Mouse (Mus musculus) ES-E14 (cell line): ENCODE data around the gene Arhgap24. TPM values are rescaled to one million over a fixed set of nuclear protein-coding genes. Genes with fewer than 3 reads are reported as not detected.
"Not testable (repeated sequence)": the region's sequence is repeated elsewhere in the genome, so short reads cannot be mapped to it uniquely, and the experiment has no call there.

Experiments used
- DNase-seq: peaks from one replicate; pipeline ENCODE4 v3.0.0-alpha.2; 2013; ENCODE audit warnings: low read depth, low spot score
- H3K27ac ChIP-seq: 2 replicates; pipeline ENCODE4 v1.5.1; 2012; ENCODE audit warnings: low read depth, mild to moderate bottlenecking, low read length, moderate library complexity, mixed read lengths; ENCODE audit not compliant: poor library complexity, insufficient read depth, severe bottlenecking
- H3K36me3 ChIP-seq: 2 replicates; pipeline ENCODE4 v1.6.1; 2012; ENCODE audit warnings: mild to moderate bottlenecking, low read length, moderate library complexity, mixed read lengths; ENCODE audit not compliant: control insufficient read depth, poor library complexity, insufficient read depth, severe bottlenecking
- H3K4me1 ChIP-seq, 2 experiments: fragments of 150-350 bp in 1 of 2; sonication (generic) in 1 of 2; 2 replicates each; pipeline ENCODE4 v1.6.1; 2012; ENCODE audit warnings: low read length in 2 of 2, mild to moderate bottlenecking in 1 of 2, mixed read lengths in 1 of 2; ENCODE audit not compliant: control insufficient read depth in 2 of 2, insufficient read depth in 2 of 2, poor library complexity in 1 of 2
- H3K4me3 ChIP-seq, 2 experiments: fragments of 150-350 bp in 1 of 2; sonication (generic) in 1 of 2; 2 replicates each; pipeline ENCODE4 v1.5.1; 2012; ENCODE audit warnings: low read length in 2 of 2, low read depth in 1 of 2, mild to moderate bottlenecking in 1 of 2, mixed read lengths in 1 of 2; ENCODE audit not compliant: insufficient read depth in 1 of 2, poor library complexity in 1 of 2, severe bottlenecking in 1 of 2
- H3K9ac ChIP-seq: 2 replicates; pipeline ENCODE4 v1.6.1; 2012; ENCODE audit warnings: low read depth, mild to moderate bottlenecking, low read length, mixed read lengths; ENCODE audit not compliant: poor library complexity, insufficient read depth, severe bottlenecking
- H3K9me3 ChIP-seq: fragments of 150-350 bp; sonication (generic); 2 replicates; pipeline ENCODE4 v1.6.1; 2012; ENCODE audit warnings: low read depth, mild to moderate bottlenecking, low read length; ENCODE audit not compliant: control insufficient read depth, insufficient read depth
- CHD2 ChIP-seq: IDR thresholded peaks from 2 replicates; pipeline ENCODE4 v1.6.1; 2014; ENCODE audit warnings: mild to moderate bottlenecking, low read depth, low read length, inconsistent platforms
- HCFC1 ChIP-seq: IDR thresholded peaks from 2 replicates; pipeline ENCODE4 v1.6.1; 2012; ENCODE audit warnings: low read length, inconsistent platforms, borderline replicate concordance; ENCODE audit not compliant: insufficient read depth
- MAFK ChIP-seq: IDR thresholded peaks from 2 replicates; pipeline ENCODE4 v1.6.1; 2014; ENCODE audit warnings: mild to moderate bottlenecking, low read depth, low read length, inconsistent platforms; ENCODE audit not compliant: insufficient read depth
- ZC3H11A ChIP-seq: IDR thresholded peaks from 2 replicates; pipeline ENCODE4 v1.6.1; 2012; ENCODE audit warnings: low read depth, mild to moderate bottlenecking, inconsistent platforms, low read length, borderline replicate concordance
- ZNF384 ChIP-seq: IDR thresholded peaks from 2 replicates; pipeline ENCODE4 v1.6.1; 2012; ENCODE audit warnings: low read depth, low read length, inconsistent platforms
- in situ Hi-C, 2 experiments: fragments of 600-800 bp; cut with MboI; formaldehyde crosslinking; loops; one replicate each; pipeline ENCODE4 v1.15.1; 2025; ENCODE audit warnings: low sequenced_read_pairs in 2 of 2, inconsistent platforms in 1 of 2; ENCODE audit not compliant: unreplicated experiment in 2 of 2
- total RNA-seq: library from RNA; depleted of rRNA; stranded (reverse); fragments of 300-350 nt; gene quantifications from 2 replicates; pipeline ENCODE4 v1.2.3, GENCODE M21; 2012

Arhgap24 gene
- total RNA-seq, 1 experiment, result 0.89 TPM

DNA sequence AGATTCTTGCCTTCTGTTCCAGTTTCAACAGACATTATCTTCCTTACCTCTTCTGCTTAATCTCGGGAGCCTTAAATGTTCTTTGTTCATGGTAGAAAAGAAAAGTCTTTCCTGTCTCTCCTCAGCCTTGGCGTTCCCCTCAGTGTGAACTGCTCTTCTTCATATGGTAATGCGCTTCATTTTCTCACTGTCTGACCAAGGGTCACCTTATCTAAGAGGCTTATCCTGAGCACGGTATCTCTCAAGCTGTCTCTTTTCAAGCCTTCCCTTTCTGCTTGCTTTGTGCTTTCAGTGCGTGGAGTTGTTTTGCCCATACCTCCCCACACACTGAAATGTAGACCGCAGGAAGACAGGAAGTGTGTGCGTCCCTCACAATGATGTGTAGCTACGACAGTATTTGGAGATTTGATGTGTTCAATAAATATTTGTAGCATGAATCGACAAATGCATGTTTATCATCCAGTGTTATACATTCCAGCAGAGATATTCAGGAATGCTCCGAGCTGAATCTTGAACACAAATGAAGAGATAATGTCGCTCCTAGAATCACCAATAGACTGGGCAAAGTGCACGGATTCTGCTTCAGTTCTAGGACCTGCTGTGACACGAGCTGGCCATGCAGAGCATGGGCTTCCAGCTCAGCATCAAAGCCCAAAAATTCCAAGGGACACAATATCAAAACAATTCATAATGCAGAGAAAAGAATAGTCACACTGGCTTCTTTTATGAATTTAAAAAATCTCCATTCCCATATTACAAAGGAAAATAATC is 424.4 kb downstream of the Arhgap24 start:
- no peak overlapping the region for H3K9ac ChIP-seq
- H3K36me3 ChIP-seq, result no peaks in the 10 kb centered on the region
- no peak overlapping the region for H3K27ac ChIP-seq
- in situ Hi-C loops, result no loop called here
- DNase-seq, result peak; percentile 20
- H3K4me1 ChIP-seq, result peaks cover 2% of the 10 kb centered on the region in 2 experiments; a peak in 1 of 4 replicates
- no peak for TF ChIP-seq HCFC1
- no peak for TF ChIP-seq ZC3H11A
- no peak for TF ChIP-seq CHD2
- TF ChIP-seq MAFK, result no peak
- no peaks in the 10 kb centered on the region for H3K9me3 ChIP-seq
- no peak overlapping the region for H3K4me3 ChIP-seq

GRCm38 (mm10) chr5:102920199-102920598 is 439.0 kb downstream of the Arhgap24 start:
- Histone ChIP-seq H3K9ac (no peak overlapping the region), H3K4me1 (no peaks in the 10 kb centered on the region), H3K4me3 (no peak overlapping the region), H3K9me3 (no peaks in the 10 kb centered on the region), H3K36me3 (no peaks in the 10 kb centered on the region), H3K27ac (no peak overlapping the region)
- no peak for TF ChIP-seq MAFK
- TF ChIP-seq ZNF384, result no peak
- no peak for DNase-seq
- in situ Hi-C loops, result no loop called here

- H3K9ac ChIP-seq, result no peak overlapping the region
- H3K4me3 ChIP-seq, result no peak overlapping the region
- H3K4me1 ChIP-seq, result no peaks in the 10 kb centered on the region
- DNase-seq, result no peak
- 0 out of 2 replicates have a peak overlapping the region, but pooled peaks have one; percentile 19 for H3K27ac ChIP-seq
- H3K9me3 ChIP-seq, result no peaks in the 10 kb centered on the region
- no peak for TF ChIP-seq CHD2
- no peak for TF ChIP-seq HCFC1
- no peak for TF ChIP-seq ZNF384
- no peak for TF ChIP-seq MAFK
- TF ChIP-seq ZC3H11A, result no peak
- H3K36me3 ChIP-seq, result no peaks in the 10 kb centered on the region
- in situ Hi-C loops, result no loop called here
These were observed 445.6 kb downstream of the Arhgap24 start for GRCm38 (mm10) chr5:102926786-102927185.

GRCm38 (mm10) chr5:102930161-102930560 is 449.0 kb downstream of the Arhgap24 start:
- no peak for DNase-seq
- in situ Hi-C loops, result no loop called here
- Histone ChIP-seq H3K9ac (no peak overlapping the region), H3K4me1 (no peaks in the 10 kb centered on the region), H3K9me3 (no peaks in the 10 kb centered on the region), H3K27ac (no peak overlapping the region), H3K4me3 (no peak overlapping the region), H3K36me3 (no peaks in the 10 kb centered on the region)
- TF ChIP-seq MAFK, result no peak
- no peak for TF ChIP-seq ZNF384
- no peak for TF ChIP-seq CHD2
- no peak for TF ChIP-seq ZC3H11A
- no peak for TF ChIP-seq HCFC1

DNA sequence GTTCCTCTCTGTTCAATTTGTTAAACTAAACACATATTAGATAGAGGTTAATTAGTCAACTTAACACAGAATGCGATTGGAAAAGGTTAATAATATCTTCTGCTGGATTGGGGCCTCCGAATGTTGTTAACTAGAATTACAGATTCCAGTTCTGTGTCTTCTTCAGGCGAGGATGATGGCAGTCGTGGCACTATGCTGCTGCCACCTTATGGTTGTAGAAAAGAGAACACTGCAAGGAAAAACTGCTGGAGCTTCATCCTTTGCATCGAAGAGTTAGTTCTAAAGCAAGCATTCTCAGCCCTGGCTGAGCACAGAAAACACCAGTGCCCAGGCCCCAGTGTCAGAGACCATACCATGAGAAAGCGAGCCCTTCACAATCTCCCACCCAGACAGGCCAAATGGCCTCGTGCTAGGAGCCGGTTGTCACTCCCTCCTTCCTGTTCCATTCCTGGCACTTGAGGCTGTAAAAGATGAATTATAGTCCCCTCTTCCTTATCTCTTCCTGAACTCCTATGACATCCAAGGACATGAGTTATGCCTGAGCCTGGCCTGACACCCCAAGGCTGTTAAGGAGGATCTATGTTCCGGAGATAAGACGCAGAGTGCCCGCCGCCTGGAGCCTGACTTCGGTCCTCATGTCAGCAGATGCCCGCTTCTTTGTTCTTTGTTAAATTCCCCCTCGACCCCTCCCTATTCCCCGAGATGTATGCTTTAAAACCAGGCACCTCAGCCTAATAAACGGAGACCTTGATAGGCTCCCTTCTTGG is 462.9 kb downstream of the Arhgap24 start:
- H3K4me1 ChIP-seq, H3K4me3 ChIP-seq, H3K9ac ChIP-seq, H3K36me3 ChIP-seq, DNase-seq, H3K27ac ChIP-seq, H3K9me3 ChIP-seq, in situ Hi-C loops: not testable (repeated sequence)
